Mouse (Mus musculus): Measurements from ENCODE around the gene Ell2. TPM values are rescaled to one million over a fixed set of nuclear protein-coding genes. Genes with fewer than 3 reads are reported as not detected.

The Ell2 gene
- polyA plus RNA-seq, 1 experiment, result 4.5 TPM

DNA sequence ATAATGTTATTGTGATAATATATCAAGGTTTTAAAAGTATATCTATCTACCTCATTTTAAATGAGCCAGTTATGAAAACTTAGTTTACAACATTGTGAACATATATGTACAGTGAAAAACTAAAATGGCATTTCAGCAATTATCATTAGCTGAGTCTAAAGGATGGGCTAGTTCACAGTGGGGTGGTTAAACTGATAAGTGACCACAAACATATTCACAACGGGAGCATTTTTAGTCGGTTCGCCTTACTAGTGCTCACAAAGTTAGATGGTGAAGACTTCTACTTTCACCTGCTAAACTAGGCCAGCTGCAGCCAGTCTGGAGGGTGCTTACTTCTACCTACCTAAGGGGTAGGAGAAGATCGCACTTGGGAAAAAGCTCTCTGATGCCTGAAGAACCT lies 56.2 kb downstream of the Ell2 start:
- 91% methylated on average over 4 of the region's 4 CpGs for WGBS
- DNase-seq (ENCODE audit: low read depth, low spot score), result no peak

DNA sequence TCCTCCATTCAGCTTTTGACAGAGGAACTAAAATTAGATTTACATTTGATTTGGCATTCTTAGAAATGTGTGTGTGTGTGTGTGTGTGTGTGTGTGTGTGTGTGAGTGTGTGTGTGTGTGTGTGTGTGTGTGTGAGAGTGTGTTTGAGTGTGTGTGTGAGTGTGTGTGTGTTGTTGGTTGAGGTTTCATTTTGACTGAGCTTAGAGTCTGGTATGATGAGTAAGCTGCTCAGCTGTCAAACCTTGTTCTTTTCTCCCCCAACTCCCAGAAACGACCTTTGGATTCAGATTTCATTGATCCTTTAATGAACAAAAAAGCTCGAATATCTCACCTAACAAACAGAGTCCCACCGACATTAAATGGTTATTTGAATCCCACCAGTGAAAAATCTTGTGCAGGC lies 56.7 kb downstream of the Ell2 start:
- WGBS, result 57% methylated on average over 3 of the region's 3 CpGs
- DNase-seq (ENCODE audit: low read depth, low spot score), result no peak

DNA sequence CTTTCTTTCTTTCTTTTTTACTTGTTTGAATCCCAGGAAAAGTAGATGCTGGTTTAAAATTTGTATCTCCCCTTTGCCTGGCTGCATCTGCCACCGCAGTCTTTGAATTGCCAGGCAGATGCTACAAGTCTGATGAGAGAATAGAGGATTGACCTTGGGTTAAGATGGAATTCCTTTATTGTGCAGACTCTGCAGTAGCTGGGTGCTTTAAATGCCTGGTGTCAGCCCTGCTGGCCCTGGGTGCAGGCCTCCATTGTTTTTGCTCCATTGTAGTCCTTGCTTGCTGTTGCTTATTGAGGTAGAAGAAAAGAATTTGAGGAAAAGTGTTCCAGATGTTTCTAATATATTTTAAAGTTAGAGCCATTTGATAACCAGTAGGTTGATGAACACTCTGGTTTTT lies 59.2 kb downstream of the Ell2 start:
- DNase-seq (ENCODE audit: low read depth, low spot score), result no peak
- 83% methylated on average over 1 of the region's 1 CpGs for WGBS

DNA sequence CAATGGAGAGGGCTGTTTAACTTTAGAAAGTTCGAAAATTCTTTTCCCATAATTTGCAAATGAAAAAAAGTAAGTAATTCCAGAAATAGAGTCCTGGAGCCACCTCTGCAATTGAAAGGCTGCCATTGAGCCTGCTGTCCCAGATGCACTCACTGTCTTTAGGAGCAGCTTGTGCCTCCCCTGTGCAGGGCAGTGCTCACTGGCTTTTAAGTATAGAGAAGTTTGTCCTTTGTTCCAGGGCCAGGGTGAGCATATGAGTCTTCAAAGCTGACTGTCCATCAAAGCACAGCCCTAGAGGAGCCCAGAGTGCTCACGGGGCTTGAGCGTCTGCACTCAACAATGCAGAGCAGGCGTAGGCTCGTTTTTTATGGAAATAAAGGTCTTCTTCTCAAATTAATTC lies 59.7 kb downstream of the Ell2 start:
- 85% methylated on average over 5 of the region's 5 CpGs for WGBS
- no peak for DNase-seq (ENCODE audit: low read depth, low spot score)

DNA sequence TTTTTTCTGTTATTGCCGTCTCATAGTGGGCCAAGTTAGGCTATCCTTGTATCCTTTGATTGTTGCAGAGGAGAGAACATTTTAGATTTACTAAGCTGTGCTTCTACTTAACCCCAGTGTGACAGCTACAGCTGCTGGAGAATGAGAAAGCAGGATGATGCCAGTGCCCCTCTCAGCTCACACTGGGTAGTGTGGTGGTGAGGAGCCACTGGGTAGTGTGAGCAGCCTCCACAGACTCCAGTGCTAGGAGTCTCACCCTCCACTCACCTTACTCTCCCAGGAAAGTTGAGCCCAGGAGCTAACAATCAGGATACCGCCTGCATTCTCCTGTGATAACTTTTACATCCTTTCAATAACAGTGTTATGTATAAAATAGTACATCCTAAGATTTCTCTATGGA lies 60.4 kb downstream of the Ell2 start:
- 92% methylated on average over 2 of the region's 2 CpGs for WGBS
- DNase-seq (ENCODE audit: low read depth, low spot score), result no peak

DNA sequence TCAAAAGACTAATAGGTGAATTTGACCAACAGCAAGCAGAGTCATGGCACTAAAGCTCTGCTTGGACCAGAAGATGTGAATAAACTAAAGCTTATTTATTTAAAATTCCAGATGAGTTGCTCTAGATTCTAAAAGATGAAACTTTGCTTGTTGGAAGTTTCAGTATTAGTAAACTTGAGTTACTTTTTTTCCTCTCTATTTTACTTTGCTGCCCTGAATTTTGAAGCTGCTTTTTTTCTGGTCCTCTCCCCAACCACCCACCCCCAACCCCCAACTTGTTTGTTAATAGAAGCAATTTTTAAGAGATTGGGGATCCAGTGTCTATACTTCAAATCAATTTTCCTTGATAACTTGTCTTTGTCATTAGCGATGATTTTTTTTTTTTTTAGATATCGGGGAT lies 64.2 kb downstream of the Ell2 start:
- DNase-seq (ENCODE audit: low read depth, low spot score), result no peak
- WGBS, result 96% methylated on average over 2 of the region's 2 CpGs

DNA sequence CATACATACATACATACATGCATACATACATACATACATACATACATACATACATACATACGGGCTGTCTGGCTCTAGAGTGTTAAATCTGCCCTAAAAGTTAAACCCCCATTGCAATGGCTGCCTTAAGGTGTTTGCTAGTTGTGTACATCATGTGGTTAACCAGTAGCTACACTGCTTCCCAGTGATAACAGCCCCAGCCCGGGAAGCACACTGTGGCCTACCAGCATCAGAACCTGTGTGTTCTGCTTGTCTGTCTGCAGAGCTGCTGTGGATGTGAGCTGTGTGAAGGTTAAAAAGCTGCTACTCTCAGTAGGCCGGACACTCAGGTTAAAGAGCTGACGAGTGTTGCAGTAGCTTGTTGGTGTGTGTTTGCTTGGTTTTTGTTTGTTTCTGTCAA lies 64.8 kb downstream of the Ell2 start:
- 87% methylated on average over 4 of the region's 4 CpGs for WGBS
- DNase-seq (ENCODE audit: low read depth, low spot score), result no peak

DNA sequence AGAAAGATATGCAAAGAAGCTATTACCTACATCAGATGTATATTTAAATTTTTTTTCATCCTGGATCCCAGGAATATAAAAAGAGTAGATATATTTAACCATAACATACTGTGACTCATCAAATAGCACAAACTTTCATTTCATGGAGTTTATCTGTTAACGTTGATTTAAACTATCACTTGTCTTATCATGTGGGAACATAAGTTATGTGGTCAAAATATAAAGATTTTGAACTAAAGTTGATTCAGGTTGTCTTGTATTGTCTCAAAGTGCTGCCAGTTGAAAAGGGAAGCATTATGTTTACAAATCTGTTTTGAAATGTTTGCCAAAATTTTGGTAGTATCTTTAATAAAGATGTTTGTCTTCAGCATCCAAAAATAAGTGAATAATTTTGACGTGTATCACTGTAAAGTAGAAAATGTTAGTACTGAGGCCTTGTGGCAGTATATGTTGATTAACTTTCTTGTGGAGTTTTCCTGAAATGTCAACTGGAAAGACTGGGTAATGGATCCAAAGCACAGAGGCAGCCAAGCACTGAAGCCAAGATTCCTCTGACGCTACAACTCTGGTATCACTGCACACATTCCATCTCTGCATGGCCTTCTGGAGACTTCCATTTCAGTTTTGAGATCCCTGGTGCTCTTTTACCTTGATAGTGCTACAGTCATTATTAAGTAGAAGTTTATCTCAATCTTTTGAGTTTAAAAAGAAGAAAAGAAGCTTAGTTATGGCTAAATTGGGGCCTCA lies 65.6 kb downstream of the Ell2 start:
- 85% methylated on average over 3 of the region's 3 CpGs for WGBS
- no peak for DNase-seq (ENCODE audit: low read depth, low spot score)

DNA sequence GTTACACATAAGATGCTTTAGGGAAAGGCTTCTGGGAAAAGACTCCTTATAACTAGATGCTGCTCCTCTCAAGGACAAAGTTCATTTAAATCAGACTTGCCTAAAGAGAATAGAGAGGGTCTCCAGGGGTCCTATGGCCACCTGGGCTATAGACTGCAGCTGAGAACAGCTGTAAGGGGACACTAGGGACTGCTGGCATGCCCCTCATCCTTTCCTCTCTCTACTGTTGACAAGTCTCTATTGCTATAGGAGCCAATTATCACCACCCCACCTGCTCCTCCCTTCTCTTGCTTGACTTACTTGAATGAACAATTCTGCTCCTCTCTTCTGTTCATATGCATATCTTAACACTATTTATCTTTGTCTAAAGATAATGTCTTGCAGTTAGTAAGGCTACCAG lies 69.4 kb downstream of the Ell2 start:
- DNase-seq (ENCODE audit: low read depth, low spot score), result no peak

DNA sequence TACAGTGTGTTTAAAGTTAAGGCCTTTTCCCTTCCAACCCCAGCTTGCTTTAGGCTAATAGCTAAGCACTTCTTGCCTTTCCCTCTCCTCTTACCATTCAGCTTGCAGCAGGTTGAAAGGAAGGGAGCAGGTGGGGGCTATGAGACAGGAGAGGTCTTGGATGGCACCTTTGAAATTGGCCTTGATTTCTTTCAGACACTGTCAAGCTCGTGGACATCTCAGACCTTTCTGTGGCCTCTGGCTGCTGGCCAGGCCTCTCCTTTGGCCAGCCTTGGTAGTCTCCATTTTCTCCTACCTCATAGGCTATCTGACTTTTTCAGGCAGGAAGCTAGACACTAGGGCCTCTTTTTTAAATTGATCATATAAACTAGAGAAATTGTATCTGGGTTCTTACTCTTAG lies 70.1 kb downstream of the Ell2 start:
- WGBS, result 50% methylated on average over 1 of the region's 1 CpGs
- DNase-seq (ENCODE audit: low read depth, low spot score), result no peak

DNA sequence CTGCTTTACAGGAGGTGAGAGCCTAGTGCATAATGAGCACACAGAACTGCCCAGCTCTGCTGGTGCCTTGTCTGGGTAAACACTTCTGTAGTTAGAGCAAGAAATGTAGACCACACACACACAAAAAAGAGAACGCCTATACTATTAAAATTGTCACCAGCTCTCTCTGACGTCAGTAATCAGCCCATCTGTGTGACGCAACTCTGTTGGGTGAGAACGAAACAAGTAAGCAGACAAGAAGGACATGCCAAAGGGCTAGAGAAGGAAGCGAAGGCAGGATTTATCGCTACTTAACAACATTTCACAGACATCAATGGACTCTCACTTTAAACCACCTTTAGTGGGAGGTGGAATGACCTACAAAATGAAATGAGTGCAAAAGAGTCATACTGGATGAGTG lies 71.6 kb downstream of the Ell2 start:
- no peak for DNase-seq (ENCODE audit: low read depth, low spot score)
- 87% methylated on average over 6 of the region's 6 CpGs for WGBS

DNA sequence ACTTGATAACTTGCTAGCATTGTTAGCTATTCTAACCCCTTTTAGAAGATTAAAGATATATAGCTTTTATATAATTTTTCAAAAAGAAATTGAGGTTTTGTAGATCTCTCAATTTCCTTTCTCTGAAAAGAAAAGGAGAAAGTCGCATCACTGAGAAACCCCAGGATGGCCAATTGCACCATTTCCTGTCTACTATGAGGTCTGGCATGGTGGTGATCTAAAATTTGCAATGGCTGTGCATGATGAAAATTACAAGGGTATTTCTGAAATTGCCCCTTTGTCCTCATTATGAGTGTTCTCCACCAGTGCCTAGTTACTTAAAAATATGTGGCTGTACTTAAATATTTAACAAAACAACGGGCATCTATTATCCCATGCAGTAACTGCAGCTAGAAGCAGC lies 72.6 kb downstream of the Ell2 start:
- WGBS, result 92% methylated on average over 2 of the region's 2 CpGs

DNA sequence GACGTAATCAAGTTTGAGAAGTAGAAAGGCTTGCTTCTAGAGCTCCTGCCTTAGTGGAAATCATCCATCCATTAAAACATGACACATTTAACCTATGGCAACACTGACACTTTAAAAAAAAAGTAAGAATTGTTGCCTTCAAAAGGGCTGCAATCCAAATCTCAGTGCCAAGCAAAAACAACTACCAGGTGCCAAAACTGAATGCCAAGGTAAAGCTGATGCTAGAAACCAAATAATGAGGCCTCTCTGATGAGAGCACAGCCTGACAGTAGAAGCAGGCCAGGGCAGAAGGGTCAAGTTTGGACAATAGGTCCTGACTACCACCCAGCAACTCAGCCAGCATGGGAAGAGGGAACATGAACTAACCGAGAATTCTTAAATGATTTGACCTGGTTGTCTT lies 73.5 kb downstream of the Ell2 start:
- DNase-seq (ENCODE audit: low read depth, low spot score), result no peak

More for the DNA sequence above, 72.6 kb downstream of the Ell2 start:
- DNase-seq (ENCODE audit: low read depth, low spot score), result no peak

DNA sequence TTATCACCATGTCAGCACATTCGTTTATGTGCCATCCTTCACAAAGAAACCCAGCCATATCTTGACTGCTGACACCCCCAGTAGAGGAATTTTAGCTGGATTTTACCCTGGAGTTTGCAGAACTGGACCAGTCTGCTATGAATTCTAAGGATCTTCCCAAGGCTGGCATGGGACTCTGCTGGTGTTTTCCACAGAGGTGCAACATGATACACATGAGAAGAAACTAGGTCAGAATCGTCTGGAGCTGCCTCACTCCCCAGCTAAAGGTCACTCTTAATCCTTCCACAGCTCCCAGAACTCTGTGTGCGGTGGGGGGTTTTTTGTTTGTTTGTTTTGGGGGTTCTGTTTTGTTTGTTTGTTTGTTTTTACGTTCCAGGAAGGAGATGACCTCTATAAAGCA lies 79.2 kb downstream of the Ell2 start:
- no peak for DNase-seq (ENCODE audit: low read depth, low spot score)
- WGBS, result 76% methylated on average over 4 of the region's 4 CpGs

More for the DNA sequence above, 73.5 kb downstream of the Ell2 start:
- 86% methylated on average over 2 of the region's 2 CpGs for WGBS

DNA sequence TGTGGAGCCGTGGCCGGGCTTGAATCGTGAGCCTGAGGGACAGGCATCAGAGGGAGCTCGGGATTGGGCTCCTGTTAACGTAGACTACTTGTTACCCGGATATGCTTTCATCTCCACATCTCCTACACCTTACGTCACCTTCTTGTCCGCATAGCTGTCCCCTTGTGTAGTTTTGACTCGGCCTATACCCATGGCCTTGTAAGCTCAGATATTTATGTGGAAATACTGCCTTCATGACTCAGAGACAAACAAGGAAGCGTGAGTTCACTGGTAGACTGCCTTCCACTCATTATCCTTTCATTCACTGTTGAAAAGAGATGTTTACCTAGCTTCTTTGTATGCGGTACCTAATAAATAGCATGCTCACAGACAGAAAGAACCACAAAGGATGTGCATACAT lies 79.7 kb downstream of the Ell2 start:
- no peak for DNase-seq (ENCODE audit: low read depth, low spot score)
- 88% methylated on average over 11 of the region's 11 CpGs for WGBS

DNA sequence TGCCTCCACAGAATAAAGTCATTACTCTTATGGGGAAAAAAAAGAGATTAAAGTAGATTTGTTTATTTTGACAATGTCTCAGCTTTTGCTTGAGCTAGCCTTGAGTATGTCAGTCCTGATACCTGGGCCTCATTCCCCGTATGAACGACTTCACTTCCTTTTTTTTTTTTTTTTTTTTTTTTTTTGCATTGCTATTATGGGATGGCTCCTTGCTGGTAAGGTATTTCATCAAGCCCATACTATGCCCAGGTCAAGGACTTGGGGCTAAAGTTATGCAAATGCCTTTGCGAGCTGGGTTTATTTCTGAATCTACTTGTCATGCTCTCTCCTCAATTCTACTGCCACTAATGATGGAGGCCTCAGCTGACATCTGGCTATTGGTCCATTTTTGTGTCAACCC lies 80.8 kb downstream of the Ell2 start:
- DNase-seq (ENCODE audit: low read depth, low spot score), result no peak
- 93% methylated on average over 3 of the region's 3 CpGs for WGBS

DNA sequence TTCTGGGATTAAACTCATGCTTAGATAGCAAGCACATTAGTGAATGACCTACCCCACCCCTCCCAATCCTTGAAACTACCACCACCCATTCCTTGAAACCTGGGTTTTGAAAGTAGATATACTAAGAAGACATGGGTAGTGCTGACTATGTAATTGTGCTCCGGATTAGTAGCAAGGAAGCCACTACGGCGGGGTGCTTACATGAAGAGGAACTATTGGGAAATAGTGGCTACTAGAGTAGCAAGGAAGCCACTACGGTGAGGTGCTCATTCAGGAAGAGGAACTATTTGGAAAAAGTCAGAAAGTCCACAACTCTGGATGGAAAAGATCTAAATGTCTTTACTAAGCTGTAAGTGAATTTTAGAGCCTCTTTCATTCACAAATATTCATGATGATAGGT lies 81.6 kb downstream of the Ell2 start:
- WGBS, result 88% methylated on average over 4 of the region's 4 CpGs
- no peak for DNase-seq (ENCODE audit: low read depth, low spot score)

DNA sequence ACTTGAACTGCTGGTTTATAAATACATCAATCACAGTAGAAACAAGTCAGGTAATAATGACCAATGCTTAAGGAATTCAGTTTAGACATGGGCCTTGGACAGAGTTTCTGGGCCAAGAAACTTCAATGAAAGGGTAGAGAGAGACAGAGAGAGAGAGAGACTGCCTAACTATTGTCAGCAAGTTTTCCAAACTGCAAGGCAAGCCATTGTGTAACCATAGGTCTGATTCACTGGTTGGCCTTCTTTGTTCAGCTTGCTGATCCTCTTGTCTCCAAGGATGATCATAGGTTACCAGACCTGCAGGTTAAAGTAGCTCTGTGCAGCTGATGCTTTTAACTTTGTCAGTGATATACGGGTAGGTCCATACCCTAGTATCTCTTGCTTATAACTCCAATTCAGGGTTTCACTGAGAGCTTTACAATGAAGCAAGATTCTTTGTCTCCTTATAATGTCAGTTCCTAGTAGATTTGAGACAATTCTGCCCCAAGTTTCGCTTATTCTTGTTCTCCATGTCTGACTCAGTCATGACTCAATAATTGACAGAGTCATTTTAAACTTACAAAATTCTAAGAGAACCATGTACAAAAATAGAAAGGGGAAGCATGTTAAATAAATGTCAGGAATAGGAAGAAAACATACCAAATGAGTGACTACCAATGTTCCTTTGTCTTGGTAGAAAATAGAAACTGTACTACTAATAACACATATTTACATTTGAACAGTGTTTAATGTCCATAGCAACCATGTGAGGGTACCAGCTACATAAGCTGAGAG lies 82.7 kb downstream of the Ell2 start:
- 93% methylated on average over 2 of the region's 2 CpGs for WGBS
- DNase-seq (ENCODE audit: low read depth, low spot score), result no peak

DNA sequence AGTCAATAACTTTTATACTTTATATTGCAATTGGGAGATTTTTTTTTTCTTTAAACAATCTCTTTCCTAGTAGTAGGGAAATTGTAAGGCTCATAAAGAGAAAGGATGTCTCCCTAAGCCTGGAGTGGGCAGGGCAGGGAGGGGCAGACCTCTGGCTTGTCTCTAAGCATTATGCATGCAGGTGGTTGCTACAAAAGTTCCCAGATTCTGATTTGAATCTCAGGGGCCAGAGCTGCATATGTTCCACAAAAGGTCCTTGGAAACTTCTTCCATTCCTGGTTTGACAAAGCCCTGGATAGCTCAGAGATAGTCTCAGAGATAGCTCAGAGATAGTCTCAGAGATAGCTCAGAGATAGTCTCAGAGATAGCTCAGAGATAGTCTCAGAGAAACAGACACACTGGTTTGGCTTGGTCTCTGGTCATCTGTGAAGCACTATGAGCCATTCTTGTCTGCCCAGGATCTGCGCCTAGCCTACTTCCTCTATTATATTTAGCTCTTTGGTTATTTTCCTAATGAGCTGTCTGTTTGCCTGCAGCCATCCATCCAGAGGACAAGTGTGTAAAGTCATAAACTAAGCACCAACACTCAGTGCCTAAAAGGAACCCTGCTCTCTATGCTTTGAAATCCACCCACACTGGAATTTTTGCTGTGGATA lies 84.1 kb downstream of the Ell2 start:
- 72% methylated on average over 1 of the region's 1 CpGs for WGBS
- DNase-seq (ENCODE audit: low read depth, low spot score), result no peak

DNA sequence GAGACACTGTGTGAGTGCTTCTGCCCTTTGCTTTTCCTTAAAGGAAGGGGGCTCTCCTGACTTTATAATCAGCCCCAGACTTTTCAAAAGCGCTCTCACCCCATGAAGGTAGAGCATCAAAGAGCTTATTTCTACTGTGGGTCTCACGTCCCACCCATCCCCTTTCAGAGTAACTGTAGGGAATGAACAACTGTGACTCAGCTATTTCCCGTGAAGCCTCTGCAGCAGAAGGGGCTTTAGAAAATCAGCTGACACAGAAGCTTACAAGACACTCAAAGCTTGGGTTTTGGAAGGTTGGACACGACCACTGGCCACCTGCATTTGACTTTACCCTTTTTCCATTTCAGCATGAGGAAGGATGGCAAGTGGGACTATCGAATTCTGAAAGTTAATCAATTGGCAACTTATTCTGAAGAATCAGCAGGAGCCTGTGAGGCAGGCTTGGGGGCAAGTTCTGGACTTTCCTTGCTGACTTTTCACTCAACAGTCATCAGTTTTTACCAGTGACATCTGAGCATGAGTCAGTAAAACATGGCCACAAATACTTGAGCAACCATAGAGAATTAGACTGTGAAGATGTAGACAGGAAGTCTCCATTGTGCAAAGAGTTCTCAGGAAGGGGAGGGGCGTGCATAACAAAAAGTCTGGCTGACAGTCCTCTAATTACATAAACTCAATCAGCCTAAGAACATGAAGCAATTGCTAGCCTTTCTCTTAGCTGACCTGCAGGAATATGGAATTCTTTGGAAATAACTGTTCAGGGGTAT lies 87.5 kb downstream of the Ell2 start:
- no peak for DNase-seq (ENCODE audit: low read depth, low spot score)

More for the DNA sequence above, 87.5 kb downstream of the Ell2 start:
- WGBS, result 88% methylated on average over 6 of the region's 6 CpGs

Measured in large intestine, adult 2 months (tissue).